Mouse (Mus musculus): ENCODE data around the gene Ngfr.

Gene Ngfr

GRCm38 (mm10) chr11:95565327-95565726, 22.2 kb downstream of the Ngfr start:
- no peak for DNase-seq

- DNase-seq = no peak
These were observed 23.7 kb downstream of the Ngfr start for GRCm38 (mm10) chr11:95563849-95564248.

GRCm38 (mm10) chr11:95560773-95561172, 26.8 kb downstream of the Ngfr start:
- no peak for DNase-seq

- no peak for DNase-seq
These were observed 27.8 kb downstream of the Ngfr start for GRCm38 (mm10) chr11:95559761-95560160.

GRCm38 (mm10) chr11:95557719-95558118, 29.8 kb downstream of the Ngfr start:
- DNase-seq = peak; percentile 54

- DNase-seq = no peak
These were observed 30.5 kb downstream of the Ngfr start for GRCm38 (mm10) chr11:95557032-95557431.

- no peak for DNase-seq
These were observed 32.3 kb downstream of the Ngfr start for GRCm38 (mm10) chr11:95555279-95555678.

GRCm38 (mm10) chr11:95550301-95551021, 37.1 kb downstream of the Ngfr start:
- DNase-seq = no peak

- DNase-seq = no peak
These were observed 41.3 kb downstream of the Ngfr start for GRCm38 (mm10) chr11:95546021-95546782.

- DNase-seq = no peak
These were observed 42.8 kb downstream of the Ngfr start for GRCm38 (mm10) chr11:95544546-95545327.

GRCm38 (mm10) chr11:95540637-95541385, 46.7 kb downstream of the Ngfr start:
- peak; percentile 38 for DNase-seq

GRCm38 (mm10) chr11:95538378-95539104, 49.0 kb downstream of the Ngfr start:
- peak; percentile 40 for DNase-seq

GRCm38 (mm10) chr11:95533484-95534160, 53.9 kb downstream of the Ngfr start:
- DNase-seq = peak; percentile 91

- DNase-seq = no peak
These were observed 55.0 kb downstream of the Ngfr start for GRCm38 (mm10) chr11:95532353-95533072.

- no peak for DNase-seq
These were observed 59.3 kb downstream of the Ngfr start for GRCm38 (mm10) chr11:95528231-95528630.

- no peak for DNase-seq
These were observed 60.2 kb downstream of the Ngfr start for GRCm38 (mm10) chr11:95527307-95527706.

- DNase-seq = peak; percentile 86
These were observed 66.0 kb downstream of the Ngfr start for GRCm38 (mm10) chr11:95521563-95521962.

GRCm38 (mm10) chr11:95520456-95521072, 67.0 kb downstream of the Ngfr start:
- DNase-seq = peak; percentile 93

GRCm38 (mm10) chr11:95519996-95520395, 67.5 kb downstream of the Ngfr start:
- DNase-seq = no peak

- no peak for DNase-seq
These were observed 68.2 kb downstream of the Ngfr start for GRCm38 (mm10) chr11:95519299-95519698.

All from retina, postnatal 1 day (tissue).